ENCODE assay signal across 17 mouse cellular contexts in the genomic region with DNA sequence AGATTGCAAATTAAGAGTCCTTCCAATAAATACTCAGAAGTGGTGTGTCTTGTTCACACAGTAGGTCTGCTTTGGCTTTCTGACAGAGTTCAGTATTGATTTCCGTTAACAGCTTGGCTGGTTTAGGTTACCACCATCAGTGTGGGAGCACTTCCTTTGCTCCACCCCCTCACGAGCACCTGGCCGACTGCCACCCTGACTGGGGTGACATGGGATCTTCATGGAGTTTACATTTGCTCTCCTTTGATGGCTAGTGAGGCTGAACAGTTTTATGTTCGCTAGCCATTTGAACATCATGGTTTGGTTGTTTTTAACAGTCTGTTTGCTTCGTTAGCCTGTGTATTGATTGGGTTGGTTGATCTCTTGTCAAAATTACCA.
DNase-seq lines count a peak whose midpoint lies in the region; ATAC-seq and TF ChIP-seq lines count a peak whose summit lies in the region.
"Had no signal": no experiment of that assay in that cellular context is flagged by ENCODE, and none has a peak within 500 bp of the region (broad histone marks: within the 10 kb centered on the region; RNA-seq: fewer than 3 reads in every experiment).

No protein-coding gene starts in this region.

- ATAC-seq in midbrain, embryonic 13.5 days: no peak
- no peak for ATAC-seq in megakaryocyte-erythroid progenitor cell, adult 5-6 weeks (replicated peaks; ENCODE audit: low FRiP score, low TSS enrichment, poor library complexity, severe bottlenecking)

- 39% methylated on average over 5 of the region's 5 CpGs for WGBS in cerebellum, adult 2 months
- WGBS in midbrain, embryonic 13.5 days: 67% methylated on average over 5 of the region's 5 CpGs

- H3K4me1 ChIP-seq in cerebellum, adult 2 months (ENCODE audit: control insufficient read depth, insufficient read depth, low read length): no peaks in the 10 kb centered on the region
- peaks cover 40% of the 10 kb centered on the region for H3K4me1 ChIP-seq in midbrain, embryonic 13.5 days (replicated peaks)
- H3K4me1 ChIP-seq: liver, embryonic 15.5 days had no signal

- no peaks in the 10 kb centered on the region for H3K9me3 ChIP-seq in midbrain, embryonic 13.5 days
- H3K9me3 ChIP-seq: liver, embryonic 15.5 days had no signal

- H3K4me2 ChIP-seq in midbrain, embryonic 13.5 days (replicated peaks): peak overlapping the region; percentile 40
- H3K4me2 ChIP-seq: liver, embryonic 15.5 days had no signal

- no peak overlapping the region for H3K27ac ChIP-seq in cerebellum, adult 2 months (ENCODE audit: insufficient read depth, low read length)
- peak overlapping the region; percentile 96 for H3K27ac ChIP-seq in midbrain, embryonic 13.5 days
- H3K27ac ChIP-seq: liver, embryonic 15.5 days; macrophage had no signal

- no peaks in the 10 kb centered on the region for H3K36me3 ChIP-seq in midbrain, embryonic 13.5 days
- H3K36me3 ChIP-seq: liver, embryonic 15.5 days had no signal

- no peak overlapping the region for H3K4me3 ChIP-seq in cerebellum, adult 2 months (replicated peaks; ENCODE audit: insufficient read depth, low read depth, low read length)
- H3K4me3 ChIP-seq in midbrain, embryonic 13.5 days (replicated peaks): no peak overlapping the region
- H3K4me3 ChIP-seq: liver, embryonic 15.5 days had no signal

- H3K27me3 ChIP-seq in cerebellum, adult 2 months (ENCODE audit: control insufficient read depth, insufficient read depth, low read length): no peaks in the 10 kb centered on the region
- H3K27me3 ChIP-seq in midbrain, embryonic 13.5 days: no peaks in the 10 kb centered on the region
- H3K27me3 ChIP-seq: CH12.LX; liver, embryonic 15.5 days had no signal

- no peak for TF ChIP-seq CTCF in cerebellum, adult 2 months (IDR thresholded peaks at IDR 0.05; ENCODE audit: borderline replicate concordance, insufficient read depth, low read depth, low read length)

- DNase-seq in cerebellum, postnatal 10 days: peak; percentile 52 to 59
- no peak for DNase-seq in cerebellum, adult 2 months
- peak; percentile 5 for DNase-seq in thymus, postnatal 14 days
- no peak for DNase-seq in thymus, postnatal 25 days
- DNase-seq in embryo, embryonic 11 days: no peak
- DNase-seq in lung, postnatal 14 days: no peak
- DNase-seq: adrenal gland, postnatal 36 days; cerebellum, adult 9-11 months; heart, adult 11 months; kidney, adult 9 months; layer of hippocampus, postnatal 36 days; thymus, postnatal 36 days had no signal

- no peak for TF ChIP-seq POLR2A in cerebellum, adult 2 months (IDR thresholded peaks at IDR 0.05; ENCODE audit: borderline replicate concordance, insufficient read depth, low read length)

- 0 out of 2 replicates have a peak overlapping the region, but pooled peaks have one; percentile 39 for H3K9ac ChIP-seq in midbrain, embryonic 13.5 days (replicated peaks)
- H3K9ac ChIP-seq: liver, embryonic 15.5 days had no signal

Comparison
In these comparisons a context has a peak if more than half of its experiments do, and no peak if none do; other contexts are left out.
1. DNase-seq: peak in cerebellum, postnatal 10 days (2 of 2) and thymus, postnatal 14 days (single experiment); none in cerebellum, adult 2 months (0 of 2), thymus, postnatal 25 days (single experiment), embryo, embryonic 11 days (single experiment) and lung, postnatal 14 days (single experiment).